Comparison of ENCODE assay signal across 31 mouse cellular contexts in the genomic region with DNA sequence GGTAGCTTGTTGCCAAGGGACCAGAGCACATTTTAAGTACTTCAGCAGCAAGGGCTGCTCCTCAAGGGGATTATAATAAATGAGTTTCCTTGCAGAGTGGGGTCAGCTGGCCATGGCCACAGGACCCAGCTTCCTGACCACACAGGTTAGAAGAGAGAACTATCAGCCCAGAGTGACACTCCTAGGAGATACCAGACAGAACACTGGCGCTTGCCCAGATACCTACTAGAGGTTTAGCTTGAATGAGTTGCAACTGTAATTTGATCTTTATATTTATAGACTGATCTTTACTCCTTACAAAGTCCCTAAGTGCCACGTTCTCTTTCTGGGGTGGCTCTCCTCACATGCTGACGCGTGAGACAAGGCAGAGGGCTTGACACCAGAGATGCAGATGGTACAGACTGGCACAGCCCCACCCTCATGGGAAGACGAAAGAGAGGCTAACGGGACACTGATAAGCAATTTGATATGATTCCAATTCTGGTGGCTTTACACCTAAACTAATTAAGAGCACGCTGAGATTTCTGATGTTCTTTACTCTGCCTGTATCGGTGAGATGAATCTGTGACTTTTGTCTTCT. TPM values are rescaled to one million over a fixed set of nuclear protein-coding genes. Genes with fewer than 3 reads are reported as not detected.
DNase-seq lines count a peak whose midpoint lies in the region; ATAC-seq lines count a peak whose summit lies in the region.
"Had no signal": no experiment of that assay in that cellular context is flagged by ENCODE, and none has a peak within 500 bp of the region (broad histone marks: within the 10 kb centered on the region; RNA-seq: fewer than 3 reads in every experiment).

No protein-coding gene starts in this region.

- H3K4me1 ChIP-seq in hindbrain, embryonic 10.5 days (replicated peaks) = peaks cover 14% of the 10 kb centered on the region
- peaks cover 12% of the 10 kb centered on the region for H3K4me1 ChIP-seq in hindbrain, embryonic 13.5 days (replicated peaks)
- H3K4me1 ChIP-seq: liver, embryonic 12.5 days had no signal

- H3K4me3 ChIP-seq in hindbrain, embryonic 10.5 days = no peak overlapping the region
- H3K4me3 ChIP-seq in hindbrain, embryonic 13.5 days = no peak overlapping the region
- H3K4me3 ChIP-seq: heart, embryonic 13.5 days; liver, embryonic 12.5 days; megakaryocyte, embryonic 14.5 days; midbrain, embryonic 13.5 days; neural tube, embryonic 15.5 days had no signal

- H3K27me3 ChIP-seq in hindbrain, embryonic 10.5 days (ENCODE audit: insufficient read depth, poor library complexity, severe bottlenecking) = peaks cover 38% of the 10 kb centered on the region
- peaks cover 42% of the 10 kb centered on the region for H3K27me3 ChIP-seq in hindbrain, embryonic 13.5 days

- no peak overlapping the region for H3K9ac ChIP-seq in hindbrain, embryonic 13.5 days
- H3K9ac ChIP-seq: heart, embryonic 13.5 days; liver, embryonic 12.5 days; liver, postnatal 0 days; midbrain, embryonic 13.5 days; neural tube, embryonic 15.5 days had no signal

- no peaks in the 10 kb centered on the region for H3K9me3 ChIP-seq in hindbrain, embryonic 10.5 days
- no peaks in the 10 kb centered on the region for H3K9me3 ChIP-seq in hindbrain, embryonic 13.5 days
- H3K9me3 ChIP-seq: forebrain, embryonic 10.5 days; heart, embryonic 13.5 days; liver, embryonic 12.5 days; megakaryocyte, embryonic 14.5 days; midbrain, embryonic 13.5 days; neural tube, embryonic 15.5 days had no signal

- no peak for ATAC-seq in hindbrain, embryonic 13.5 days (ENCODE audit: low FRiP score)
- ATAC-seq in granulocyte monocyte progenitor cell, adult 5-6 weeks (replicated peaks; ENCODE audit: poor library complexity, severe bottlenecking) = no peak
- ATAC-seq: hindbrain, embryonic 16.5 days; intestine, embryonic 16.5 days; liver, embryonic 12.5 days; liver, postnatal 0 days; midbrain, embryonic 13.5 days had no signal

- WGBS in hindbrain, embryonic 10.5 days = 79% methylated on average over 8 of the region's 8 CpGs
- 82% methylated on average over 8 of the region's 8 CpGs for WGBS in hindbrain, embryonic 13.5 days

- H3K27ac ChIP-seq in hindbrain, embryonic 10.5 days = no peak overlapping the region
- H3K27ac ChIP-seq in hindbrain, embryonic 13.5 days = no peak overlapping the region
- H3K27ac ChIP-seq: forebrain, embryonic 10.5 days; heart, embryonic 13.5 days; kidney, postnatal 0 days; liver, embryonic 12.5 days; midbrain, embryonic 13.5 days; neural tube, embryonic 15.5 days; stomach, postnatal 0 days had no signal

- peak; percentile 20 to 26 for DNase-seq in cerebellum, postnatal 14 days
- no peak for DNase-seq in cerebellum, postnatal 4 days (ENCODE audit: low spot score in 2 of 2)
- peak; percentile 6 for DNase-seq in hindbrain, embryonic 10.5 days (ENCODE audit: low spot score)
- DNase-seq in induced T-regulatory cell, adult 2 months (ENCODE audit: low read depth) = peak; percentile 46
- no peak for DNase-seq in ovary, postnatal 10 days (ENCODE audit: low spot score)
- DNase-seq: adrenal gland, adult 2 months; adrenal gland, postnatal 36 days; cerebellum, adult 18-20 months; cerebellum, postnatal 25 days; gastrocnemius, postnatal 14 days; heart, postnatal 10 days; kidney, adult 8-10 months; kidney, postnatal 4 days; layer of hippocampus, postnatal 36 days; left cerebral cortex, postnatal 4 days; liver, postnatal 0 days; lung, postnatal 36 days; right cerebral cortex, postnatal 4 days; thymus, postnatal 4 days had no signal

- H3K4me2 ChIP-seq in hindbrain, embryonic 13.5 days = no peak overlapping the region
- H3K4me2 ChIP-seq: heart, embryonic 13.5 days; liver, embryonic 12.5 days; midbrain, embryonic 13.5 days had no signal

- H3K36me3 ChIP-seq in hindbrain, embryonic 10.5 days = no peaks in the 10 kb centered on the region
- no peaks in the 10 kb centered on the region for H3K36me3 ChIP-seq in hindbrain, embryonic 13.5 days
- H3K36me3 ChIP-seq: forebrain, embryonic 10.5 days; heart, embryonic 13.5 days; liver, embryonic 12.5 days; midbrain, embryonic 13.5 days; neural tube, embryonic 15.5 days had no signal

RNA-seq across cellular contexts. Expression of a gene that starts 30.8 kb away (rescaled TPM):
- polyA plus RNA-seq in hindbrain, embryonic 10.5 days (2016; fragmentation: Nextera tagmentation; extraction: Ambion mirVana) = 50.3 and 54.4 TPM in 2 replicates
- polyA plus RNA-seq in hindbrain, embryonic 13.5 days (2015; fragmentation: Nextera tagmentation; extraction: Ambion mirVana) = 39.7 and 42.0 TPM in 2 replicates
- 19.1 and 30.1 TPM in 2 replicates for total RNA-seq in granulocyte monocyte progenitor cell, adult 5-6 weeks (2014; fragmentation: Nextera tagmentation)
- 56.0 and 63.8 TPM in 2 replicates for total RNA-seq in granulocyte monocyte progenitor cell, adult 5-6 weeks (2017)

Comparison
In these comparisons a context has a peak if more than half of its experiments do, and no peak if none do; other contexts are left out.
1. DNase-seq: peak in cerebellum, postnatal 14 days (2 of 2), hindbrain, embryonic 10.5 days (single experiment) and induced T-regulatory cell, adult 2 months (single experiment); none in cerebellum, postnatal 4 days (0 of 2) and ovary, postnatal 10 days (single experiment).